Mouse (Mus musculus) macrophage (primary cell): ENCODE data around the gene Garnl3. TPM values are rescaled to one million over a fixed set of nuclear protein-coding genes. Genes with fewer than 3 reads are reported as not detected.
"Not testable (repeated sequence)": the region's sequence is repeated elsewhere in the genome, so short reads cannot be mapped to it uniquely, and the experiment has no call there.

ENCODE experiments used
- H3K27ac ChIP-seq: fragments of 350-480 bp; formaldehyde crosslinking; 2 replicates; pipeline ENCODE4 v1.9.0; 2021
- H3K36me3 ChIP-seq: fragments of 350-480 bp; formaldehyde crosslinking; 2 replicates; pipeline ENCODE4 v1.9.0; 2021; ENCODE audit errors: inconsistent target
- H3K4me3 ChIP-seq: fragments of 350-480 bp; formaldehyde crosslinking; 2 replicates; pipeline ENCODE4 v1.9.0; 2021; ENCODE audit errors: inconsistent target
- H3K79me2 ChIP-seq: fragments of 350-480 bp; formaldehyde crosslinking; 2 replicates; pipeline ENCODE4 v1.9.0; 2021; ENCODE audit errors: inconsistent target
- WGBS: methylation state at CpG from one replicate; pipeline ENCODE4 v1.1.7; 2026; ENCODE audit warnings: inconsistent platforms; ENCODE audit not compliant: missing documents; 5-methylcytosine and 5-hydroxymethylcytosine counted together
- polyA plus RNA-seq: library from polyadenylated mRNA; stranded (reverse); fragments of 250-400 nt; gene quantifications from 3 replicates; pipeline ENCODE4 v1.2.4, GENCODE M21; 2018; ENCODE audit warnings: inconsistent platforms

The Garnl3 gene
- polyA plus RNA-seq, 1 experiment from 2014 or later = 0.49 TPM

DNA sequence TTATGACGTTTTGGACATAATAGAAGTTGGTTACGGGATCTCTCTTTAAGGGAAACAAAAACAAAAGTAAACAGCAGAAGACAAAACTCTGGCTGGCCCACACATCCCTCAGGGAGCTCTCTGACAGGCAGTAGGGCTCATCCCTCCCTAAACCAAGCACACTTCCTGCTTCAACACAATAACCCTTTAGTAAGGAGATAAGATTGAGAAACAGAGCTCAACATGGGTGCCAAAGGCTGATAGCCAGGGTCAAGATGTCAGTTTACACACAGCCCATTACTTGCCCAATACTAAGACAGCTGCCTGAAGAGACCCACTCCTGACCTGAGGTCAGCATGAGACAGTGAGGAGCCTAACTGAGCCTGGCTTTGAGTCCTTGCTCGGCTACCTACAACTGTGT lies 89.9 kb downstream of the Garnl3 start:
- Histone ChIP-seq H3K27ac (no peak overlapping the region), H3K36me3 (no peaks in the 10 kb centered on the region), H3K4me3 (no peak overlapping the region), H3K79me2 (no peaks in the 10 kb centered on the region)
- 82% methylated on average over 3 of the region's 3 CpGs for WGBS

DNA sequence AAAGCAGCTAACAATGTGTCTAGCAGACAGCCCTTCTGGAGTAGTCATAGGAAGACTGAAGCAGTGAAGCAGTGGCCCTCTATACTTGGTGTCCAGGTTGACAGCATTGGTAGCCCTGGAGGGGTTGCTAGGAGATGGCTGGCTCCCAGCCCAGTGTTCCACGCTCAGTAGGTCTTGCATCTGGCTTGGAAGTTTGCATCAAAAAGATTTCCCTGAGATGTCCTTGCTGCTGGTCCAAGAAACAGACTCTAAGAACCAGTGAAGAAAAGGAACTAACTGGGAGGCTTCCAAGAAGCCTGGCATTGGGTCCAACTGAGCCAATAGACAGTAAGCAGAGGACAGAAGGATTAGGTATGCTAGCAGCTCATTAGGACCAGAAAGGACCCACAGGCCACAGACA lies 94.0 kb downstream of the Garnl3 start:
- H3K4me3 ChIP-seq = no peak overlapping the region
- H3K36me3 ChIP-seq = no peaks in the 10 kb centered on the region
- 90% methylated on average over 1 of the region's 1 CpGs for WGBS
- H3K27ac ChIP-seq = no peak overlapping the region
- no peaks in the 10 kb centered on the region for H3K79me2 ChIP-seq

GRCm38 (mm10) chr2:33035297-33035696 lies 96.2 kb downstream of the Garnl3 start:
- no peak overlapping the region for H3K4me3 ChIP-seq
- WGBS = 57% methylated on average over 1 of the region's 1 CpGs

GRCm38 (mm10) chr2:33033281-33033680 lies 98.2 kb downstream of the Garnl3 start:
- no peaks in the 10 kb centered on the region for H3K79me2 ChIP-seq
- H3K4me3 ChIP-seq = no peak overlapping the region
- H3K36me3 ChIP-seq = no peaks in the 10 kb centered on the region
- no peak overlapping the region for H3K27ac ChIP-seq
- WGBS = 86% methylated on average over 7 of the region's 7 CpGs

More at GRCm38 (mm10) chr2:33035297-33035696, 96.2 kb downstream of the Garnl3 start:
- Histone ChIP-seq H3K27ac (no peak overlapping the region), H3K36me3 (no peaks in the 10 kb centered on the region), H3K79me2 (no peaks in the 10 kb centered on the region)

- Histone ChIP-seq H3K4me3 (no peak overlapping the region), H3K36me3 (no peaks in the 10 kb centered on the region), H3K27ac (no peak overlapping the region), H3K79me2 (no peaks in the 10 kb centered on the region)
- 84% methylated on average over 5 of the region's 5 CpGs for WGBS
These were observed 98.9 kb downstream of the Garnl3 start for GRCm38 (mm10) chr2:33032391-33033062.

DNA sequence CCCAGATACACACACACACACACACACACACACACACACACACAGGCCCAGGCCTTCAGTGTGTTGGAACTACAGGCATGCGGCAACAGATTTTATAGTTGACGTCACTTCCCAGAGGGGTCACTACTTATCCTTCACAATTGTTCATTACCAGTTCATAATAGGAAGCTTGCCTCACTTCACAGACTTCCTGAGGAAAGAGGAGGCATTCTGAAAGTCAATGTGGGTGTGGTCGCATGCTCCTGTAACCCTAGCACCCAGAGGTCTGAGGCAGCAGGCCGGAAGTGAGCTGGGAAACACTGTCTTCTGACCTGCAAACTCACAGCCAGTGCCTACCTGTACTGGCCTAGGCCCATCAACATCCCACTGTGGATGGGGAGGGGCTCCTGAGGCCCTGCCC lies 106.4 kb downstream of the Garnl3 start:
- Histone ChIP-seq H3K79me2 (no peaks in the 10 kb centered on the region), H3K27ac (no peak overlapping the region), H3K36me3 (no peaks in the 10 kb centered on the region), H3K4me3 (no peak overlapping the region)
- 51% methylated on average over 4 of the region's 4 CpGs for WGBS

GRCm38 (mm10) chr2:33024564-33024963 lies 106.9 kb downstream of the Garnl3 start:
- no peak overlapping the region for H3K27ac ChIP-seq
- WGBS = 84% methylated on average over 9 of the region's 10 CpGs
- no peaks in the 10 kb centered on the region for H3K36me3 ChIP-seq
- no peaks in the 10 kb centered on the region for H3K79me2 ChIP-seq
- H3K4me3 ChIP-seq = no peak overlapping the region

GRCm38 (mm10) chr2:33022846-33023245 lies 108.6 kb downstream of the Garnl3 start:
- H3K4me3 ChIP-seq = no peak overlapping the region
- no peaks in the 10 kb centered on the region for H3K36me3 ChIP-seq
- no peaks in the 10 kb centered on the region for H3K79me2 ChIP-seq
- no peak overlapping the region for H3K27ac ChIP-seq
- WGBS = 94% methylated on average over 6 of the region's 6 CpGs

DNA sequence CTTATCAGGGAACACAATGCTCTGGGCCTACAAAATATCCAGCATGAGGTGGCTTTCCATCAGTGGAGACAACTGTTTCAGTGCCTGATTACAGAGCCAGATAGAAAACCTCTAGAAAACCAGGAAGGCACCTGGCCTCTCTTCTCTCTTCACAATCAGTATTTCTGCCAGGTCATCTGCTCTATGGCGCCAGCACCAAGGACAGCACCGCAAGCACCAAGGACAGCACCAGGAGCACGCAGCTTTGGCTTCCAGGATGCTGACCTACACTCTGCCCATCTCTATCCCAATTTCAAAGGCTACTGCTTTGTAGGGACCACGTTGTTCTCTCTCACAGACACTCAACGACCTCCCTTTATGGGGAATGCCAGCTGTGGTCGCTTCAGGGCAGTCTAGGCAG lies 113.4 kb downstream of the Garnl3 start:
- Histone ChIP-seq H3K27ac (no peak overlapping the region), H3K4me3 (no peak overlapping the region), H3K36me3 (no peaks in the 10 kb centered on the region), H3K79me2 (no peaks in the 10 kb centered on the region)
- 6% methylated on average over 6 of the region's 6 CpGs for WGBS

DNA sequence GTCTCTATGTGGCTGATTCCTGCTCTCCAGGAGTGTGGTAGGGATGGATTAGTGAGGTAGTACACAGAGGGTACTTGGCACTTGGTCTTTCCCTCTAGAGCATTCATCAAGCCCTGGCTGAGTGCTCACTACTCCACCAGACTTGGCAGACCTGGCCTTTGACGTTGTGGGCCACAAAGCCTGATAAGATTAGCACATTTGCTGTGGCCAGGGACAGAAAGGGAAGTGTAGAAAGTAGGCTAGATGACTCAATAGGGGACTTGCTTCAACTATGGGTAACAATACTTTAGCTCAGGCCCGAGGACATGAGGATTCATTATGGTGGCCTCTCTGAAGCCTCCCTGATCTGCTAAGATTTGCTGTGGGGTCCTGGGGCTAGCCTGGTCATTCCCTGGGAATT lies 114.3 kb downstream of the Garnl3 start:
- Histone ChIP-seq H3K4me3 (no peak overlapping the region), H3K27ac (no peak overlapping the region), H3K36me3 (no peaks in the 10 kb centered on the region), H3K79me2 (no peaks in the 10 kb centered on the region)
- WGBS = 26% methylated on average over 2 of the region's 2 CpGs

GRCm38 (mm10) chr2:33014877-33015276 lies 116.6 kb downstream of the Garnl3 start:
- no peaks in the 10 kb centered on the region for H3K36me3 ChIP-seq
- H3K79me2 ChIP-seq = no peaks in the 10 kb centered on the region
- H3K27ac ChIP-seq = no peak overlapping the region
- no peak overlapping the region for H3K4me3 ChIP-seq
- 89% methylated on average over 5 of the region's 5 CpGs for WGBS

DNA sequence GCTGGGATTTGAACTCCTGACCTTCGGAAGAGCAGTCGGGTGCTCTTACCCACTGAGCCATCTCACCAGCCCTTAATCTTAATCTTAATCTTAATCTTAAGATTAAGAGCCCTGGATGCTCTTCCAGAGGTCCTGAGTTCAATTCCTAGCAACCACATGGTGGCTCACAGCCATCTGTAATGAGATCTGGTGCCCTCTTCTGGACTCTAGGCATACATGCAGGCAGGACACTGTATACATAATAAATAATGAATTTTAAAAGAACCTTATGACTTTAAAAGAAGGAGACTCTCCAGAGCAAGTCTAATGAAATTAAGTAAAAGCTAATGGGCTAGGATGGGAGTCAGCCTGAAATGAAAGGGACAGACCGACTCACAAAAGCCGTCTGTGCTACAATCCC lies 122.4 kb downstream of the Garnl3 start:
- not testable (repeated sequence) for H3K27ac ChIP-seq, H3K36me3 ChIP-seq, H3K79me2 ChIP-seq, H3K4me3 ChIP-seq
- 88% methylated on average over 3 of the region's 4 CpGs for WGBS

- WGBS = 87% methylated on average over 5 of the region's 5 CpGs
- H3K4me3 ChIP-seq = no peak overlapping the region
- H3K79me2 ChIP-seq = no peaks in the 10 kb centered on the region
- H3K36me3 ChIP-seq = no peaks in the 10 kb centered on the region
- H3K27ac ChIP-seq = no peak overlapping the region
These were observed 126.4 kb downstream of the Garnl3 start for GRCm38 (mm10) chr2:33005041-33005440.

GRCm38 (mm10) chr2:33002144-33002543 lies 129.3 kb downstream of the Garnl3 start:
- Histone ChIP-seq H3K4me3 (no peak overlapping the region), H3K79me2 (no peaks in the 10 kb centered on the region), H3K27ac (no peak overlapping the region), H3K36me3 (no peaks in the 10 kb centered on the region)
- 86% methylated on average over 7 of the region's 7 CpGs for WGBS

GRCm38 (mm10) chr2:32999752-33000151 lies 131.7 kb downstream of the Garnl3 start:
- Histone ChIP-seq H3K36me3 (no peaks in the 10 kb centered on the region), H3K79me2 (no peaks in the 10 kb centered on the region), H3K27ac (no peak overlapping the region), H3K4me3 (no peak overlapping the region)
- 85% methylated on average over 2 of the region's 2 CpGs for WGBS

DNA sequence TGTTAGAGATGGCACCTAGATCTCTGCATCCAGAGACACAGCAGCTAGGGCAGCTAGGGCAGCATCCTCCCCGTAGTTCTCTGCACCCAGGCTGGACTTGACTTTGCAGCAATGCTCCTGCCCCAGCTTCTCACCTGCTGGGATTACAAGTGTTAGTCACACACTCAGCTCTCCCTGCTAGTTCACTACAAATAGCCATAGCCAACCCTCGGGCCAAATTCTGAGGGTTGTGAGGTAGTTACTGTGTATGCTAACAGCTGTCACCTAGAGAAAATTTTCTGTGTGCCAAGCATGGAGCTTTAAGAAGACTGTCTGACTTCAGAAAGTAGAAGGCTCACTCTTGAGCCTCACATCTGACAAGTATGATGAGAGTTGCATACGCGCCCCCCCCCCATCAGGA lies 133.7 kb downstream of the Garnl3 start:
- H3K27ac ChIP-seq = no peak overlapping the region
- no peaks in the 10 kb centered on the region for H3K79me2 ChIP-seq
- H3K36me3 ChIP-seq = no peaks in the 10 kb centered on the region
- 79% methylated on average over 4 of the region's 4 CpGs for WGBS
- H3K4me3 ChIP-seq = no peak overlapping the region
